Mouse (Mus musculus): ENCODE results near the gene Cmtm2a. TPM values are rescaled to one million over a fixed set of nuclear protein-coding genes. Genes with fewer than 3 reads are reported as not detected.

Cmtm2a gene
- total and polyA plus RNA-seq, 2 experiments from 2014 or later: 1.2 TPM; not detected in 1

DNA sequence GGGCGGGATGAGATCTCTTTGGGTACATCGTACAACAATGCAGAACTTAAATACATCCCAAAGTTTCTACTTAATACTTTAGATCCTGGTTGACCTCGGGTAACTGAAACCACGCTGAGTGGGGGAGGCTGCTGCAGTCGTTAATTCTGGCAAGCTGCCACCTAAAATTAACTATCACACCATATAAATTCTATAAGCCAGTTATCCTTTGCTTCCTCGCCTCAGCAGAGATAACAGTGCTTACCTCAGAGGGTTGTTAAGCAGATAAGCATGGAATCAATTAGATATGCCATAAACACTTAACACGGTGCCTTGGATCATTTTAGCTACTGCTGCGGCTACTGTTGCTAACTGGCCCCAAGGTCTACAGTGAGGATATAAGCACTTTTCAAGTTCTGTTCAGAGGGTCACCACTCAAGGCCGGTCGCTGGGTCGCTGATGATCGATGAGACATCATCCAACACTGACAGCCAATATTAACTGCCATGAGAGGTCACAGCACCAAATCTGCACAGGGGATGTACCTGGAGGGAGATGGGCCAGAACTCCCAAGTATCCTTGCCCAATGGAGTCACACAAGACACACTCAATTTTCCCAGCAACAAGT lies 50.8 kb downstream of the Cmtm2a start:
- ATAC-seq (no peak), DNase-seq (ENCODE audit: low spot score) (no peak)
- H3K9ac ChIP-seq (replicated peaks; ENCODE audit: low read length): no peak overlapping the region
- H3K4me3 ChIP-seq (ENCODE audit: low read length): no peak overlapping the region
- no peaks in the 10 kb centered on the region; the same call in 1 of the 2 replicates for H3K4me1 ChIP-seq (ENCODE audit: insufficient read depth, low read length)
- H3K27me3 ChIP-seq (ENCODE audit: insufficient read depth, low read length): no peaks in the 10 kb centered on the region
- H3K36me3 ChIP-seq (ENCODE audit: insufficient read depth, low read length): peaks cover 65% of the 10 kb centered on the region
- no peak overlapping the region for H3K4me2 ChIP-seq (ENCODE audit: low read depth, low read length)
- 74% methylated on average over 12 of the region's 12 CpGs for WGBS
- H3K27ac ChIP-seq: no peak overlapping the region
- H3K9me3 ChIP-seq (ENCODE audit: low read length): no peaks in the 10 kb centered on the region
- no peak for TF ChIP-seq CTCF (IDR thresholded peaks at IDR 0.05; ENCODE audit: low read depth)

DNA sequence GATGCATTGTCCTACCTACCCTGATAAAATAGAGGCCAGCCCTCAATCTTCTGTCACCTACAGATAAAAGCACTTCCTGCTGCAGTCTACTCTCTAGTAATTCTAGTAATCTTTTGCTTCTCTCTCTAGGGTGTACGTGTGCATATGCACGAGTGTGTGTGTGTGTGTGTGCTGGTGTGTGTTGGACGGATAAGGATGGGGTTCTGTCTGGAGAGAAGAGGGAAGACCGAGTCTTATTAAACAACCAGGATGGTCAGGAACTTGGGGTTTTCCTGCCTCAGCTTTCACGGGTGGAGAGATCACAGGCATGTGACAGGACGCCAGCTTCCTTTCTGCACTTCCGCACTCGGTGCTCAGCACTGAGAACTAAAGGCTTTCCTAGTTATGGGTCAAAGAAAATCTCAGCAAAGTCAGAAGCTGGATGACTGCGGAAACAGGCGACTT lies 53.5 kb downstream of the Cmtm2a start:
- peaks cover 82% of the 10 kb centered on the region for H3K36me3 ChIP-seq (ENCODE audit: insufficient read depth, low read length)
- no peak for DNase-seq (ENCODE audit: low spot score)
- no peak overlapping the region for H3K4me3 ChIP-seq (ENCODE audit: low read length)
- no peaks in the 10 kb centered on the region for H3K9me3 ChIP-seq (ENCODE audit: low read length)
- no peak for ATAC-seq
- WGBS: 88% methylated on average over 10 of the region's 10 CpGs
- H3K27ac ChIP-seq: no peak overlapping the region
- no peak overlapping the region for H3K4me2 ChIP-seq (ENCODE audit: low read depth, low read length)
- H3K4me1 ChIP-seq (ENCODE audit: insufficient read depth, low read length): no peaks in the 10 kb centered on the region
- TF ChIP-seq CTCF (IDR thresholded peaks at IDR 0.05; ENCODE audit: low read depth): no peak
- no peak overlapping the region for H3K9ac ChIP-seq (replicated peaks; ENCODE audit: low read length)
- no peaks in the 10 kb centered on the region for H3K27me3 ChIP-seq (ENCODE audit: insufficient read depth, low read length)

DNA sequence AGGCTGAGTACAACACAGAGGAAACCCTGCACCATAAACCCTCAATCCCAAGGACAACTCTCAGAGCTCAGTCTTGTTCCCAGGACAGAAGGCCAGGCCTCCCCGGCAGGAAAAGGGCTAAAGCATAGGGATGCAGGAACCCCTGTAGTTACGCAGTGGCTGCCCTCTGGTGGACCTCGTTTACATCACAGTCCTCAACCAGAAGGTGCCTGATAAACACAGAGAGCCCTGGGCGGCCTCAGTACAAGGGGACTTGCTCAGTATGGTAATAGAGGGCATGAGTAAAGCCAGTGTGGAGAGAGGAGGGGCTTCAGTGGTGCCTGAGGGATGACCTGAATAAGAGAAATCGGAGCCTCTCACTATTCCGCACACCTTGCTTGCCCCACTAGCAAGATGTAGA lies 58.4 kb downstream of the Cmtm2a start:
- H3K4me2 ChIP-seq (ENCODE audit: low read depth, low read length): no peak overlapping the region
- TF ChIP-seq CTCF (IDR thresholded peaks at IDR 0.05; ENCODE audit: low read depth): peak; percentile 67
- H3K9ac ChIP-seq (replicated peaks; ENCODE audit: low read length): no peak overlapping the region
- DNase-seq (ENCODE audit: low spot score): peak; percentile 56
- H3K4me1 ChIP-seq (ENCODE audit: insufficient read depth, low read length): no peaks in the 10 kb centered on the region
- no peaks in the 10 kb centered on the region for H3K27me3 ChIP-seq (ENCODE audit: insufficient read depth, low read length)
- WGBS: 45% methylated on average over 6 of the region's 6 CpGs
- peaks cover 71% of the 10 kb centered on the region for H3K36me3 ChIP-seq (ENCODE audit: insufficient read depth, low read length)
- H3K9me3 ChIP-seq (ENCODE audit: low read length): no peaks in the 10 kb centered on the region
- no peak overlapping the region for H3K4me3 ChIP-seq (ENCODE audit: low read length)
- peak; percentile 39; the same call in 1 of the 2 replicates for ATAC-seq
- no peak overlapping the region for H3K27ac ChIP-seq

DNA sequence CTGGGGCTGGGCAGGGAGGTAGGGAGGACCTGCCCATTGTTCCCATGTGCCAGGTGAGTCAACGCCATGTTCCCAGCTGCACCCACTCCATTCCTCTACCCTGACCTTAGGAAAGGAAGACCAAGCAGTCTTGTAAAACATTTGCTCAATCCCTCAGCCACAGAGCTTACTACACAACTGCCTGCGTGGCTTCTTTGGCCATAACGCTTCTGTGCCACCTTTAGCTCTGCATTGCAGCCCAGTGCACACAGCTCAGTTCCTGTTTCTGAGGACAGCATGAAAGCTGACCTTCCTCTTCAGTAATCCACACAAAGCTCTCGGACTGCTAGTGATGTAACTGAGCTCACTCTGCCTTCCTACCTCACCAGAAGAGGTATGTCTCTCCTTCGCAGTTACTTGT lies 60.1 kb downstream of the Cmtm2a start:
- Histone ChIP-seq H3K36me3 (ENCODE audit: insufficient read depth, low read length) (peaks cover 69% of the 10 kb centered on the region), H3K4me3 (ENCODE audit: low read length) (no peak overlapping the region), H3K27ac (no peak overlapping the region), H3K27me3 (ENCODE audit: insufficient read depth, low read length) (no peaks in the 10 kb centered on the region), H3K4me2 (ENCODE audit: low read depth, low read length) (no peak overlapping the region), H3K9ac (replicated peaks; ENCODE audit: low read length) (no peak overlapping the region), H3K9me3 (ENCODE audit: low read length) (no peaks in the 10 kb centered on the region), H3K4me1 (ENCODE audit: insufficient read depth, low read length) (no peaks in the 10 kb centered on the region)
- DNase-seq (ENCODE audit: low spot score) (no peak), ATAC-seq (no peak)
- 94% methylated on average over 5 of the region's 5 CpGs for WGBS
- TF ChIP-seq CTCF (IDR thresholded peaks at IDR 0.05; ENCODE audit: low read depth): no peak

DNA sequence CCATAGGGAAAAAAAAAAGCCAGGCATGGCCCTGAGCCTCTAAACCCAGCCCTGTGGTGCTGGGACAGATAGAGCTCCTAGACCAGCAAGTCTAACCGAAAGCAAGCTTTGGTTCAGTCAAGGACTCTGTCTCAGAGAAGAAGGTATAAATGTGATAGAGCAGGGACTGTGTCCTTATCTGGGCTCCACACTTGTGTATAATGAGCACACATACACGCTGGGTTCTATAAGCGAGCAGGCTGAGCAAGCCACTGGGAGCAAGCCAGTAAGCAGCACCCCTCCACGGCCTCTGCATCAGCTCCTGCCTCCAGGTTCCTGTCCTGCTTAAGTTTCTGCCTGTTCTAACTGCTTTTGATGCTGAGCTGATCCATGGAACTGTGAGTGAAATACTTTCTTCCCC lies 60.9 kb downstream of the Cmtm2a start:
- TF ChIP-seq CTCF (IDR thresholded peaks at IDR 0.05; ENCODE audit: low read depth): no peak
- H3K9me3 ChIP-seq (ENCODE audit: low read length): no peaks in the 10 kb centered on the region
- ATAC-seq (no peak), DNase-seq (ENCODE audit: low spot score) (no peak)
- H3K27ac ChIP-seq: no peak overlapping the region
- no peaks in the 10 kb centered on the region for H3K4me1 ChIP-seq (ENCODE audit: insufficient read depth, low read length)
- no peak overlapping the region for H3K4me3 ChIP-seq (ENCODE audit: low read length)
- WGBS: 99% methylated on average over 4 of the region's 4 CpGs
- H3K27me3 ChIP-seq (ENCODE audit: insufficient read depth, low read length): no peaks in the 10 kb centered on the region
- no peak overlapping the region for H3K9ac ChIP-seq (replicated peaks; ENCODE audit: low read length)
- H3K4me2 ChIP-seq (ENCODE audit: low read depth, low read length): no peak overlapping the region
- H3K36me3 ChIP-seq (ENCODE audit: insufficient read depth, low read length): peaks cover 69% of the 10 kb centered on the region

Other genes with a start within 250 kb of the Cmtm2a start
- gene Cdh5, start 191.6 kb downstream of the Cmtm2a start, total RNA-seq (2014; rRNA removed): 18.3 and 19.7 TPM in 2 replicates
- gene Cdh5, start 191.6 kb downstream of the Cmtm2a start, polyA plus RNA-seq (2015; fragmentation: Nextera tagmentation; extraction: Ambion mirVana): 8.4 and 8.9 TPM in 2 replicates
- 32.5 and 33.3 TPM in 2 replicates for gene Bean1, start 122.7 kb downstream of the Cmtm2a start, total RNA-seq (2014; rRNA removed)
- 8.3 and 9.2 TPM in 2 replicates for gene Bean1, start 122.7 kb downstream of the Cmtm2a start, polyA plus RNA-seq (2015; fragmentation: Nextera tagmentation; extraction: Ambion mirVana)
- gene Tk2, start 44.6 kb downstream of the Cmtm2a start, total RNA-seq (2014; rRNA removed): 46.7 and 50.9 TPM in 2 replicates
- gene Tk2, start 44.6 kb downstream of the Cmtm2a start, polyA plus RNA-seq (2015; fragmentation: Nextera tagmentation; extraction: Ambion mirVana): 44.4 and 45.1 TPM in 2 replicates
- gene Cklf, start 42.3 kb downstream of the Cmtm2a start, total RNA-seq (2014; rRNA removed): 31.6 and 33.6 TPM in 2 replicates
- gene Cklf, start 42.3 kb downstream of the Cmtm2a start, polyA plus RNA-seq (2015; fragmentation: Nextera tagmentation; extraction: Ambion mirVana): 34.1 and 34.3 TPM in 2 replicates
- not detected in 2 replicates for gene Gm45711, start 16.9 kb upstream of the Cmtm2a start, total RNA-seq (2014; rRNA removed)
- not detected in 2 replicates for gene Gm45711, start 16.9 kb upstream of the Cmtm2a start, polyA plus RNA-seq (2015; fragmentation: Nextera tagmentation; extraction: Ambion mirVana)
- not detected in 2 replicates for gene Cmtm1, start 17.0 kb upstream of the Cmtm2a start, total RNA-seq (2014; rRNA removed)
- gene Cmtm1, start 17.0 kb upstream of the Cmtm2a start, polyA plus RNA-seq (2015; fragmentation: Nextera tagmentation; extraction: Ambion mirVana): not detected in 2 replicates
- gene Gm11020, start 28.4 kb upstream of the Cmtm2a start, total RNA-seq (2014; rRNA removed): not detected in 2 replicates
- not detected in 2 replicates for gene Gm11020, start 28.4 kb upstream of the Cmtm2a start, polyA plus RNA-seq (2015; fragmentation: Nextera tagmentation; extraction: Ambion mirVana)
- gene Cmtm2b, start 29.0 kb upstream of the Cmtm2a start, total RNA-seq (2014; rRNA removed): not detected in 2 replicates
- gene Cmtm2b, start 29.0 kb upstream of the Cmtm2a start, polyA plus RNA-seq (2015; fragmentation: Nextera tagmentation; extraction: Ambion mirVana): not detected in 2 replicates
- gene Cmtm3, start 46.2 kb upstream of the Cmtm2a start, total RNA-seq (2014; rRNA removed): 23.1 and 27.2 TPM in 2 replicates
- gene Cmtm3, start 46.2 kb upstream of the Cmtm2a start, polyA plus RNA-seq (2015; fragmentation: Nextera tagmentation; extraction: Ambion mirVana): 41.9 and 42.6 TPM in 2 replicates
- gene Cmtm4, start 102.6 kb upstream of the Cmtm2a start, total RNA-seq (2014; rRNA removed): 38.4 and 40.5 TPM in 2 replicates
- gene Cmtm4, start 102.6 kb upstream of the Cmtm2a start, polyA plus RNA-seq (2015; fragmentation: Nextera tagmentation; extraction: Ambion mirVana): 2.7 and 2.9 TPM in 2 replicates
- 59.0 and 59.1 TPM in 2 replicates for gene Dync1li2, start 149.9 kb upstream of the Cmtm2a start, total RNA-seq (2014; rRNA removed)
- gene Dync1li2, start 149.9 kb upstream of the Cmtm2a start, polyA plus RNA-seq (2015; fragmentation: Nextera tagmentation; extraction: Ambion mirVana): 71.1 and 73.9 TPM in 2 replicates
- 0.32 and 0.84 TPM in 2 replicates for gene Terb1, start 216.7 kb upstream of the Cmtm2a start, total RNA-seq (2014; rRNA removed)
- 0.60 and 0.83 TPM in 2 replicates for gene Terb1, start 216.7 kb upstream of the Cmtm2a start, polyA plus RNA-seq (2015; fragmentation: Nextera tagmentation; extraction: Ambion mirVana)
- gene Nae1, start 241.5 kb upstream of the Cmtm2a start, total RNA-seq (2014; rRNA removed): 32.9 and 44.4 TPM in 2 replicates
- gene Nae1, start 241.5 kb upstream of the Cmtm2a start, polyA plus RNA-seq (2015; fragmentation: Nextera tagmentation; extraction: Ambion mirVana): 105 and 109 TPM in 2 replicates
- gene Car7, start 241.5 kb upstream of the Cmtm2a start, total RNA-seq (2014; rRNA removed): 2.0 and 2.3 TPM in 2 replicates
- gene Car7, start 241.5 kb upstream of the Cmtm2a start, polyA plus RNA-seq (2015; fragmentation: Nextera tagmentation; extraction: Ambion mirVana): 3.1 and 3.5 TPM in 2 replicates